Mouse (Mus musculus) megakaryocyte, embryonic 14.5 days (primary cell): Measurements from ENCODE around the gene Aldh3b3.

Source experiments
- FLI1 ChIP-seq: IDR thresholded peaks from 2 replicates; pipeline ENCODE4 v1.6.1; 2012; ENCODE audit warnings: low read length, inconsistent platforms, mixed read lengths
- GATA1 ChIP-seq: IDR thresholded peaks from 3 replicates; pipeline ENCODE4 v1.6.1; 2012; ENCODE audit warnings: mixed read lengths, low read length, inconsistent platforms, borderline replicate concordance

DNA sequence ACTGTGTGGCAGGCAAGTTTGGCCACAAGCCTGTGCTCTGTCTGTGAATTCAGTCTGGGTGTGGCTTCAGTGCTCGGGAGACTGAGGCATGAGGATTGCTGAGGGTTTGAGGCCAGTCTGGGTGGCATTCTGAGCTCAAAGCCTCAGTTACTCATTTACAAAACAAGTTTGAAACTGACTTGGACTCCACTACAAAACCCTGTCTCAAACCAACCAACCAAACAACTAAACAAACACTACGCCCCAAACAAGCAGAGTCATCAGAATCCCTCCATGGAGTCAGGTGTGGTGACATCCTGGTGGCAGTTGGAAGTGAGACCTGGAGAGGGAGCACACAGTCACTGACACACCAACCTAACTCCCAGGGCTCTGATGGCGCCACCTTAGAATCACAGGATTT is 8.1 kb upstream of the Aldh3b3 start:
- no peak for TF ChIP-seq GATA1
- no peak for TF ChIP-seq FLI1
